Mouse (Mus musculus) ES-E14 (cell line): ENCODE results near the gene Gm21677. TPM values are rescaled to one million over a fixed set of nuclear protein-coding genes. Genes with fewer than 3 reads are reported as not detected.
"Not testable (repeated sequence)": the region's sequence is repeated elsewhere in the genome, so short reads cannot be mapped to it uniquely, and the experiment has no call there.

Experiments used
- DNase-seq: peaks from one replicate; pipeline ENCODE4 v3.0.0-alpha.2; 2013; ENCODE audit warnings: low read depth, low spot score
- H3K27ac ChIP-seq: 2 replicates; pipeline ENCODE4 v1.5.1; 2012; ENCODE audit warnings: low read depth, mild to moderate bottlenecking, low read length, moderate library complexity, mixed read lengths; ENCODE audit not compliant: poor library complexity, insufficient read depth, severe bottlenecking
- H3K36me3 ChIP-seq: 2 replicates; pipeline ENCODE4 v1.6.1; 2012; ENCODE audit warnings: mild to moderate bottlenecking, low read length, moderate library complexity, mixed read lengths; ENCODE audit not compliant: control insufficient read depth, poor library complexity, insufficient read depth, severe bottlenecking
- H3K4me1 ChIP-seq, 2 experiments: fragments of 150-350 bp in 1 of 2; sonication (generic) in 1 of 2; 2 replicates each; pipeline ENCODE4 v1.6.1; 2012; ENCODE audit warnings: low read length in 2 of 2, mild to moderate bottlenecking in 1 of 2, mixed read lengths in 1 of 2; ENCODE audit not compliant: control insufficient read depth in 2 of 2, insufficient read depth in 2 of 2, poor library complexity in 1 of 2
- H3K4me3 ChIP-seq, 2 experiments: fragments of 150-350 bp in 1 of 2; sonication (generic) in 1 of 2; 2 replicates each; pipeline ENCODE4 v1.5.1; 2012; ENCODE audit warnings: low read length in 2 of 2, low read depth in 1 of 2, mild to moderate bottlenecking in 1 of 2, mixed read lengths in 1 of 2; ENCODE audit not compliant: insufficient read depth in 1 of 2, poor library complexity in 1 of 2, severe bottlenecking in 1 of 2
- H3K9ac ChIP-seq: 2 replicates; pipeline ENCODE4 v1.6.1; 2012; ENCODE audit warnings: low read depth, mild to moderate bottlenecking, low read length, mixed read lengths; ENCODE audit not compliant: poor library complexity, insufficient read depth, severe bottlenecking
- H3K9me3 ChIP-seq: fragments of 150-350 bp; sonication (generic); 2 replicates; pipeline ENCODE4 v1.6.1; 2012; ENCODE audit warnings: low read depth, mild to moderate bottlenecking, low read length; ENCODE audit not compliant: control insufficient read depth, insufficient read depth
- in situ Hi-C, 2 experiments: fragments of 600-800 bp; cut with MboI; formaldehyde crosslinking; loops; one replicate each; pipeline ENCODE4 v1.15.1; 2025; ENCODE audit warnings: low sequenced_read_pairs in 2 of 2, inconsistent platforms in 1 of 2; ENCODE audit not compliant: unreplicated experiment in 2 of 2
- total RNA-seq: library from RNA; depleted of rRNA; stranded (reverse); fragments of 300-350 nt; gene quantifications from 2 replicates; pipeline ENCODE4 v1.2.3, GENCODE M21; 2012; rRNA removed

Gm21677 gene
- not detected in 2 replicates for total RNA-seq

- H3K9me3 ChIP-seq, H3K4me1 ChIP-seq, H3K4me3 ChIP-seq, DNase-seq, H3K9ac ChIP-seq, in situ Hi-C loops, H3K36me3 ChIP-seq, H3K27ac ChIP-seq: not testable (repeated sequence)
Observed at GRCm38 (mm10) chrY:3306349-3306748, at the start of gene Gm21677. TSS of gene Gm21677 (minus strand) at chrY:3306449.

DNA sequence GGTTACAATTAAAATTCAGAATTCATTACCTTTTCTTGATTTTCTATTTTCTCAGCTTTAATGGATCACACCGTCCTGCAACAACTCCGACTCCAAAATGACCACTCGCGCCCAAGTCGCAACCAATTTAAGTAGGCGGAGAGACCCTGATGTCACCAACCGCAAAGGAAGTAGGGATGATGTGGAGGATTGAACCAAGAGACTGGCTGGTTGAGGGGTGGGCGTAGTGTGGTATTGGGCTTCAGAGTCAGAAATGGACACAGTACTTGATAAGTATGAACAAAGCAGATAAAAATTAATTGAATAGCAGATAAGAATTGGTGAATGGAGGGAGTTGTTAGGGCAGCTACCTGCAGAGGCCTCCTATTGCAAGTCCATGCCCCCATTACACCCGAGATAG, 39.0 kb upstream of the Gm21677 start, which contains the start of gene Gm21693:
Gene Gm21693, minus strand, starts transcription at position 101 of the 400 bp plus-strand sequence.
- H3K36me3 ChIP-seq, H3K9ac ChIP-seq, H3K4me1 ChIP-seq, H3K27ac ChIP-seq, in situ Hi-C loops, DNase-seq, H3K9me3 ChIP-seq, H3K4me3 ChIP-seq: not testable (repeated sequence)

GRCm38 (mm10) chrY:3340661-3341060, 34.4 kb upstream of the Gm21677 start:
- H3K4me3 ChIP-seq, H3K9me3 ChIP-seq, H3K36me3 ChIP-seq, in situ Hi-C loops, H3K27ac ChIP-seq, H3K9ac ChIP-seq, DNase-seq, H3K4me1 ChIP-seq: not testable (repeated sequence)

Other genes starting within 250 kb of the Gm21677 start
- gene Gm21693, start 38.9 kb upstream of the Gm21677 start, total RNA-seq = not detected in 2 replicates
- not detected in 2 replicates for gene Gm21704, start 103.7 kb upstream of the Gm21677 start, total RNA-seq
- 0.36 TPM in 1 of 2 replicates, not detected in the other for gene Gm21708, start 103.7 kb upstream of the Gm21677 start, total RNA-seq